Mouse (Mus musculus) retina, postnatal 7 days (tissue): ENCODE measurements around the gene Atp6v1f.

Source experiments
- DNase-seq: peaks from one replicate; pipeline ENCODE4 v3.0.0-alpha.2; 2012; ENCODE audit warnings: low read depth, low spot score

Gene Atp6v1f

DNA sequence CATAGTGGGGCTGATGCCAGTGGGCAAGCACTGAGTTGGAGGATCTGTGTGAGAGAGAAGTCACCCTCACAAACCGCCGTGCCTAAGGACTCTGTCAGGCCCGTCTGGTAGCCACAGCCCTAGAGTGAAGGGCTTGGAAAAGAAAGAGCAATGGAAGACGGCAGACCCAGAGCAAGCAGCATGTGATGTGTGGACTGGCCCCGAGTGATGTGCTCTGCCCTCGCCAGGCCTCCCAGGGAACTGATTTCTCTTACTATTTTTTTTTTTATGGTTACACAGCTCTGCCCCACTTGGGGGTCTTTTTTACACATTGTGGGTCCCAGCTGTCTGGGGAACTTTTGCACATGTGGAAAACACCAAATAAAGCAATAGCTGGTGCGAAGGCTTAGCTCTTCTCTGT is 6.0 kb upstream of the Atp6v1f start:
- no peak for DNase-seq

- no peak for DNase-seq
Observed at GRCm38 (mm10) chr6:29463388-29463787, 4.1 kb upstream of the Atp6v1f start.

DNA sequence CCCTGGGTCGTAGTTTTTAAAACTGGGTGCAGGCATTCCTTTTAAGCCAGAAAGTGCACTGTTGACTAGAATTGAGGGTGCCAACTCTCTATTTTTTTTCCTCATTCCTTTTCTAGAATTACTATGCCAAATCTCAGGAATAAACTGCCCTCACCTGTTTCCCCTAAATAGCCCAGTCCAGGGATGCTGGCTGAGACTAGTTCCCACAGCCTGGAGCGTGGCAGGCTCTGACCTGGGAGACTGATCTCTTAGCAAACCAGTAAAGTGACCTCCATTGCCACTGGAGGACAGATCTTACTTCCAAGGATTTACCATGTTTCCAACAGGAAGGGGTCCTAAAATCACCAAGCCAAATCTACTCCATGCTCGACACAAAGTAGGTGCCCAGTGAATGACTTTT is 1.3 kb downstream of the Atp6v1f start:
- DNase-seq, result no peak

GRCm38 (mm10) chr6:29471137-29471536 is 3.6 kb downstream of the Atp6v1f start, which contains the start of gene Atp6v1fnb:
TSS of gene Atp6v1fnb (plus strand) at chr6:29471437.
- no peak for DNase-seq

DNA sequence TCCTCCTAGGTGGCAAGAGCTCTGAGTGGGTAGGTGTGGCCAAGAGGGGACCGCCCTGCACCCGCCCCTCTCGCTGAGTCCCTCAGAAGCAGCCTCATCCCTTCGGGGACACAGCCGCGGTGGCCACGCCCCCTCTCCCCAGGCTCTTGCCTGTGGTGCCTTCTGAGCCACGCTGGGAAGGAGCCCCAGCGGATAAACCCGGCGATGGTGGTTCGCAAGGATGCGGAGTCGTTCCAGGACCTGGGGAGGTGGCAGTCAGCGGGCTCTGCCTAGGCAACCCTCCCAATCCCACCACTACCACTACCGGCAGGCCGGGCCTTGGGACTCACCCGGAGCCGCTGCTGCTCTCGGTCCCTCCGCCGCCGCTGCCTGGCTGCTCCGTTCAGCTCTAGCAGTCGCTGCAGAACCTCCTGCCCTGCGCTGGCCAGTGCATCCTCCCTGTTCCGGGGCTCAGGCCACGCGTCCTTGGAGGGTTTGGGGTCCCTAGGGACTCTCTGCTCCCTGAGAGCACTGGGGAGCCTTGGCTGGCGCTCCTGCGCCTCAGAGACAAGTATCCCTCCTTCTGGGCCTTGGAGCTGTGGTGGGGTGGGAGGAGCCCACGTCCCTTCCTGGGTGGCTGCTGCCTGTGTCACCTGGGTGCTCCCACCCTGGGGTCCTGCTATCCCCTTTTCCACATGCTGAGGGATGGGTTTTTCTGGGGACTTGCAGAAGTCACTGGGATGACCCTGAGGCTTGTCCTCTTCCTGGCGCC is 6.6 kb downstream of the Atp6v1f start:
- peak; percentile 57 for DNase-seq

GRCm38 (mm10) chr6:29474736-29475135 is 7.2 kb downstream of the Atp6v1f start:
- no peak for DNase-seq

- no peak for DNase-seq
Observed at GRCm38 (mm10) chr6:29482691-29483090, 15.2 kb downstream of the Atp6v1f start.

GRCm38 (mm10) chr6:29484716-29485559 is 17.4 kb downstream of the Atp6v1f start:
- peak; percentile 63 for DNase-seq

- no peak for DNase-seq
Observed at GRCm38 (mm10) chr6:29485951-29486350, 18.4 kb downstream of the Atp6v1f start.

GRCm38 (mm10) chr6:29494101-29494500 is 26.6 kb downstream of the Atp6v1f start:
- DNase-seq, result no peak

DNA sequence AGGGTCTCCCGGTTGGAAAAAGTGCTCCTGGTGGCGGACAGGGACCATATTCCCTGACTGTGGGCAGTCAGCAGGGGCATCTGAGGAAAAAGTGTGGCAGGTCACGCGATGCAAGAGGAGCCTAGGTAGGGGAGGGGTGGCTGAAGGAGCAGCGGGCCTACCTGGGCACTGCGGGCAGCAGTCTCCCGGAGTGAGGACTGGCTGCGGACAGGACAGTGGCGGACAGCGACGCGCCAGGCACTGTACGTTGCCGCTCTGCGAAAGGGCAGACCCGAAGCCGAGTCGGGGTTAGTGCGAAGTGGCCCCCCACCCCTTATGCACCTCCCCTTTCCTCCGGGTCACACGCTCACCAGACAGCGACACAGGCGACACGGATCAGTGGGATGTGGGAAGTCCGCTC is 28.8 kb downstream of the Atp6v1f start:
- DNase-seq, result no peak

GRCm38 (mm10) chr6:29497791-29498190 is 30.3 kb downstream of the Atp6v1f start:
- no peak for DNase-seq

DNA sequence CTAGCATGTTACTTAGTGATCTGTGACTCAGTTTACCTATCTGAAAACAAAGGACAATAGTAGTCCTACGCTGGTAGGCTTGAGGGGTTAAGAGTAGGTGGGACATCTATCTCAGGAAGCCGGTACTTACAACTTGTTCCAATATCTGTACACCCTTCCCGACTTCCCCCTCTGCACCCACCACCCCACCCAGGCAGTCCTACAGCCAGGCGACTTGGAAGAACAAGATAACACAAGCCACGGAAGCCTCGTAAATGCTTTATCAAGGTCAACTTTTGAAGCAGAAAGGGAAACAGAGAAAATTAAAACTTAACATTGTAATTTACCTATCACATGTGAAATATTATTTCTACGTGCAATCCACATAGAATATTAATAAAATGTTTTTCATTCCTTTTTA is 32.7 kb downstream of the Atp6v1f start:
- DNase-seq, result no peak

DNA sequence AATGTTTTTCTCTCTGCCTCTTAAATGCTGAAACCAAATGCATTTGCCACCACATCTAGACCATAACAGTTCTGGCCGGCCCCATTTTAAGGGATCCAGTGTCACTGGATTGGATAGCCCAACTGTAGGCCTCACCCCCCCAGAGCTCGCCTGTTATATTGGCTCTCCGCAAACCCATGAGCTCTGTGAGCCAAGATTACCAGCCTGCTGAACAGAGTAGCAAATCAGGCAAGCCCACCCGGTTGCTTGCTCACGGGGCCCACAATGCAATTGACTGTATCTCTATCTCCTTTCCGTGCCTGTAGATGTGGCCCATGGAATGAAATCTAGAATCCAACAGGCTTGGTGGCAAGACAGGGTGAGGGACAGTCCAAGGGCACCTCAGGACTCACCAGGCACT is 33.3 kb downstream of the Atp6v1f start:
- no peak for DNase-seq

DNA sequence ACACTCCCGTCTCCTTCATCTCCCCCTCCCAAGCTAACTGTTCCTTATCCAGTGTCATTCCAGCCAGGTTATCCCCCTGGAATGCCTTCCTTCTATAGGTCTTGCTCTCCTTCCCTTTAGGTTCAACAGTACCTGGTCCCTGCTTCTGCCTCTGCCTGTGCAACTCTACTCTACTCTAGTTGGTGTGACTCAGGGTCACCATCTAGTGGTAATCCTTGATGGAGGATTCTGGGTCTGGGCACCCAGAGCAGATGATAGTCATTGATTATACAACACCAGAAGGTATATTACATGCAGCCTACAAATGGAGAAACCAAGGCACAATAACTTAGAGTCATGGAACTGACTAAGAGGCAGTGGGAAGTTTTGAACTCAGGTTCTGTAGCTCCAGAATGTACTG is 34.1 kb downstream of the Atp6v1f start:
- no peak for DNase-seq

DNA sequence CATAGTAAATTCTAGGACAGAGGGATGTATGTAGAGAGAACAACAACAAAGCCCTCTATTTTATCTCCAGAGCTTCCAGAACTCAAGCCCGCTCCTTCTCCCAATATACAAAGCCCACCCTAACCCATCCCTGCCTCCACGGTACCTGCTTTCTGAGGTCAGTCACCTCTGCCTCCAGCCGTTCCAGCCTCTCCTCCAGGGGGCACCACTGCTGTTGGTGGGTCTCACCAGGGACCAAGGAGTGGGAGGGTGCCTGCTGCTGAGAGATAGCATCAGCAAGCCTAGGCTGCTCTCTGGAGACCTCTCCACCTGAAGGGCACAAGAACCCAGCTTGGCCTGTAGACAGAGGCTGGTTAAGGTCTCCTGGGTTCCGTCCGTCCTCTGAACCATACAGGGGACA is 38.0 kb downstream of the Atp6v1f start:
- DNase-seq, result no peak

DNA sequence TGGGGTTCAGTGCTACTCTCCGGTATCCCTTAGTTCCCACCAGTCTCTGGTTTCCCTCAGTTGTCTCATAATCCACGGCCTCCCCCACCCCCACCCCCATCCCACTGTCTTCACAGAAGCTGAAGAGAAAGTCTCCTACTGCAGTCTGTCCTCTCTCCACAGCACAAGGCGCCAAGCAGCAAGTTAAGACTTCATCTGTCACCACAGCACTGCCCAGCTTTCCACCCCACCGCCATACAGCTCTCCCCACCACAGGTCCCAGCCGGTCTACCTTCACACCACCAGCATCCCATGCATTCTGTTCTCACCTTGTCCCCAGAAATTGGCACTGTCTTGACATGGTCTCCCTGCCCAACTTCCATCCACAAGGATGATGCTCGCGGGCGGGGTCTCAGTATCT is 39.3 kb downstream of the Atp6v1f start:
- DNase-seq, result no peak

DNA sequence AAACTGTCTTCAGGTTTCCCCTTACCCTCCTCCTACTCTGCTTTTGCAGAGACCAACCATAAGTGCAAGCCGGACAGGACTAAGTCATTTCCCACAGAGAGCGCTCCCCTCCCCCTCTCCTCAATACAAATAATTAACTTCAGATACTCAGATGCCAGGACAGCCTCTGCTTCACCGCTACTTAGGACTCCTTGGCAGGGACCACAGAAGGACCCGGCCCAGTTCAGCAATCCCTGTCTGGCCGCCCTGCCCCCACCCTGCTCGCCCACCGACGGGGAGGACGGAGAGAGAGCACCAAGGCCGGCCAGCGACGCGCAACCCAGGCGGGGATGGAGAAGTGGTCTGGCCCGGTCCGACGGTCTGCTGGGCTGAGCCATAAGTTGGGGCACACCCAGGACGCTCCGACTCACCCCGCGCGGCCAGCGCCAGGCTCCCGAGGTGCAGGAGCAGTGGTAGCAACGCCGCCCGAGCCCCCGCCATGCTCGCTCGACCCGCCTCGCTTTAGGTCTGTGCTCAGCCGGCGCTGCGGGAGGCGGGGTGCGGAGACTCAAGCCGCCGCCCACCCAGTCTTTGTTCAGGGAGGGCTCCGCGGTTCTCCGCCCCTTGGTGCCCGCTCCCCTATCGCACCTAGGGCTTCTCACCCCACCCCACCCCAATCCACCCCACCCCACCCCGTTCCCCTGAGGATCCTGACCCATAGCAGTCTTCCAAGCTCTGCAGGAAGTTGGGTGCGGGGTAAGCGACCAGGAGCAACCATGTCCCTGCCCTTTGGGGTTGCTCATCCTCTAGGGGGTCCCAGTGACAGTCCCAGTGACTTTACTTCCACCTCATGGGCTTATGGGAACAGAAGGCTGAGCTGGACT is 40.2 kb downstream of the Atp6v1f start, which contains the start of gene Kcp:
Gene Kcp, minus strand, starts transcription at position 506 of the 863 bp plus-strand sequence.
- no peak for DNase-seq

DNA sequence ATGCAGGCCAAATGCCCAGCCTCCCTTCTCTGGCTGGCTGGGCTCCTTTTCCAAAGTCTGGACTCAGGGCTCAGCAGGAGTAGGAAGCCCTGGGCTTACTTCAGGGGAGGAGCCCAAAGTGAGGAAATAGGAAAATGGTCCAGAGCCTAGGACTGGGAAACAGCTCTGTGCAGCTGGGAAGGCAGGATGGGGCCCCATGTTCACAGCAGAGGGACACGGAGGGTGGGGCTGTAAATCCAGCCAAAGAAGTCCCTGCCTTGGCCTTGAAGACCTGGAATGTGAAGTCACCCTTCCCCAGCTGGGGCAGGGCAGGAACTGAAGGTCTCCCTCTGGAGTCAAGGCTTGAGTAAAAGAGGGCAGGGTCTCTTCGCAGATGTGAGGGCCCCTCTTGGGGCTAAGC is 41.6 kb downstream of the Atp6v1f start:
- DNase-seq, result no peak

- no peak for DNase-seq
Observed at GRCm38 (mm10) chr6:29513284-29513683, 45.8 kb downstream of the Atp6v1f start.

DNA sequence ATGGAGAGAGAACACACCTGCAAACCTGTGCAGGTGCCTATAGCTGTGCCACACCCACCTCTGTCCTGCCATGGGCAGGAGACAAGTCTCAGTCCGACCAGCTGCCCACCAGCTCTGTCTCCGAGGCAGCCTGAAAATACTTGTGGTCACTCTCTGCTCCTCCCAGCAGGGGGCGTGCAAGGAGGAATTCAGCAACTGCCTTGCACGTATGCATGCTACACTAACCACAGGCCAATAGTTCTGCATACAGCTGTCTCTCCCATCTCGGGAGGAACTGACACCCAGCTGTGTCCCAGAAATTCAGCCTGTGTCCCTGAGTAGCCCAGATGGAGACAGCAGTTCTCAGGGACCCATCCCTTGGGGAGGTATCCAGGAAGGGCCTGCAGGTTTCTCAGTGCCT is 49.6 kb downstream of the Atp6v1f start:
- DNase-seq, result peak; percentile 51
